Mouse (Mus musculus): ENCODE measurements around the gene Slco2b1.
A peak's percentile ranks its signal among the peaks of the same experiment; 100 is the strongest.
"Not testable (repeated sequence)": the region's sequence is repeated elsewhere in the genome, so short reads cannot be mapped to it uniquely, and the experiment has no call there.

The Slco2b1 gene

DNA sequence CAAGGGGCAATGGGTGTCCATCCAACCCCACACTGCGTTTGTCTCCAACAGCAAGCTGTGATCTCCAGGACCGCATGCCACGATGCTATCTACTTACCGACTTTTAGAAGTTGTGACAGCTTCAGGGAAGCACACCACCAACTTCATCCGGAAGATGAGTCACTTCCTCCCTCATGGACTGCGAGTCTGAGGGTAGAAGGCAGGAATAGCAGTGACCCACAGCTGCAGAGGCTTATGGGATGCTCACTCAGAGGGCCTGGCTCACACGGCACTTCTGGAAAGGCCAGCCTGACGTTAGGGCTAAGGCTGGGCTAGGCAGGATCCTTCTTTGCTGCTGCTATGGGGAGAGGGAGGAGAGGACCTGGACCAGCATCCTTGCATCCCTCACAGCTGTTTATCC is at the start of gene Slco2b1:
Gene Slco2b1, minus strand, starts transcription at position 175 of the 400 bp plus-strand sequence.
- no peak for DNase-seq (ENCODE audit: low spot score)

GRCm38 (mm10) chr7:99739276-99739675 is 28.1 kb upstream of the Slco2b1 start:
- DNase-seq (ENCODE audit: low spot score): no peak

- not testable (repeated sequence) for DNase-seq (ENCODE audit: low spot score)
Observed at GRCm38 (mm10) chr7:99735491-99735890, 24.4 kb upstream of the Slco2b1 start.

GRCm38 (mm10) chr7:99734612-99735011 is 23.5 kb upstream of the Slco2b1 start:
- no peak for DNase-seq (ENCODE audit: low spot score)

DNA sequence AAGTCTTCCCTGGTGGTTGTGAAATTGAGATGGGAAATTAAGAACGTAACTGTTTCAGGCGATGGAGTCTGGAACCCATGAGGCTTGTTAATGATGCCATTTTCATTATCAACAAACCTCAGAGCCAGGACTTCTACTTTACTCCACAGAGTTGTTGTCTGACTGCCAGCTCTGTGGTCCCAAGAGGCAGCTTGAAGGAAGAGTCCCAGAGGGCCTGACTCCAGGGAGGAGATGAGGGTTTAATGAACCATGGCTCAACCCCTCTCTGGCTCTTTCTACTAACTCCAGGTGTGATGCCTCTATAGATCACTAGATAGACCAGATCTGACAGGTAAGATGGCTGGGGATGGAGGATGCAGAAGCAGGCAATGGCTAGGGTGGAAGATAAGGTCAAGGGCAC is 18.8 kb upstream of the Slco2b1 start, which contains the start of gene Olfr520:
Gene Olfr520, plus strand, starts transcription at position 301 of the 400 bp plus-strand sequence.
- no peak for DNase-seq (ENCODE audit: low spot score)

- no peak for DNase-seq (ENCODE audit: low spot score)
Observed at GRCm38 (mm10) chr7:99716536-99716935, 5.4 kb upstream of the Slco2b1 start.

- no peak for DNase-seq (ENCODE audit: low spot score)
Observed at GRCm38 (mm10) chr7:99712431-99712830, 1.3 kb upstream of the Slco2b1 start.

DNA sequence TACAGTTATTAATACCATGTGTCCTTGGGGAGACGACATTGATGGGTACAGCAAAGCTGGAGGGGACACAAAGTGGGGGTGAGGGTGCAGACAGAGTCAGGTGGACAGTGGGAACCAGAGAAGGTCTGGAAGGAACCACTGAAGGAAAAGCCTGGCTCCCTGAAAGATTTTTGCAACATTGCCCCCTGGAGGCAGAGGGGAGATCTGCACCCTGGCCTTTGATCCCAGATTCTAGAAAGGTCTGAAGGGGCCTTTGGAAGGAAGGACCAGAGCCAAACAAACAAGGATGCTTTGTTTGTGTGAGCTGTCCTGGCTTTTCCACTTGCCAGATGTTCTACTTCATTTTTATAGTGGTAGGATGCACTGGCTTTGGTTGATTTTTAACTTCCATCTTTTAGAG is 664 bp downstream of the Slco2b1 start:
- no peak for DNase-seq (ENCODE audit: low spot score)

GRCm38 (mm10) chr7:99709992-99710391 is 1.1 kb downstream of the Slco2b1 start:
- DNase-seq (ENCODE audit: low spot score): no peak

DNA sequence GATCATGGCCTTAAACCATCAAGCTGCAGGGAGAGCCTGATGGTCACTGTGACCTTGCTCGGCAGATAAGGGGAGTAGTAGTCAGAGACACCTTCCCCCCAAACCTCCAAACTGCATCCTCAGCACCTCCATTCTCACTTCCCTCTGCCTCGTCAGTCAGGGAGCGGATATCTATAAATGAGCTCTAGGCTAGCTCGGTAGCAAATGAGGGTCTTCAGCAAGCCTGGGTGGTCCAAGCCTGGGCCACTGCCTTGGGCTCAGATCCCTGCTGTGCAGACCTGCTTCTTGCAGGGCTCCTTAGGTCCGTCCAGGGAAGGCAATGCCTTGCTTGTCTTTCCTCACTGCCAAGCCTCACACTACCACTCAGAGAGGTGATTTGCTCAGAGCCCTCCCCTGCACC is 2.4 kb downstream of the Slco2b1 start:
- DNase-seq (ENCODE audit: low spot score): no peak

GRCm38 (mm10) chr7:99708301-99708721 is 2.8 kb downstream of the Slco2b1 start:
- DNase-seq (ENCODE audit: low spot score): no peak

- DNase-seq (ENCODE audit: low spot score): no peak
Observed at GRCm38 (mm10) chr7:99707671-99708070, 3.5 kb downstream of the Slco2b1 start.

- DNase-seq (ENCODE audit: low spot score): no peak
Observed at GRCm38 (mm10) chr7:99707038-99707595, 4.0 kb downstream of the Slco2b1 start.

GRCm38 (mm10) chr7:99706341-99707037 is 4.7 kb downstream of the Slco2b1 start:
- DNase-seq (ENCODE audit: low spot score): no peak

- no peak for DNase-seq (ENCODE audit: low spot score)
Observed at GRCm38 (mm10) chr7:99704736-99705519, 6.2 kb downstream of the Slco2b1 start.

DNA sequence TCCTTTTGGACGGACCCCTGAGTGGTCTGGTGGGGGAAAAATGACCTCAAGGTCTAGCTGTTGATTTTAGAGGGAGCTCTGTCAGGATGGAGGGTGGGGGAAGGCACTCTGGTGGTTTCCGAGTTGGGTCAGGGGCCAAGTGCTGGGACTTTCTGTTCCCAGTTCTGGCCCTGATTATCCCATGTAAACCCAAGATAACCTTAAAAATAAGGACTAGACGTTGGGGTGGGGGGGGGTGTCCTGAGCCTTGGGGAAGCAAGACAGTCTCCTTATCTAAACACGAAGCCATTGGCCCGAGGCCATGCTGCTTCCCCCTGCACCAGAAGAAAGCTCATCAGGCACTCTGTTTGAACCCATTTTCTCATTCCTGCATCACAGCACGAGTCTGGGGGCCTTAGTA is 8.9 kb downstream of the Slco2b1 start:
- no peak for DNase-seq (ENCODE audit: low spot score)

DNA sequence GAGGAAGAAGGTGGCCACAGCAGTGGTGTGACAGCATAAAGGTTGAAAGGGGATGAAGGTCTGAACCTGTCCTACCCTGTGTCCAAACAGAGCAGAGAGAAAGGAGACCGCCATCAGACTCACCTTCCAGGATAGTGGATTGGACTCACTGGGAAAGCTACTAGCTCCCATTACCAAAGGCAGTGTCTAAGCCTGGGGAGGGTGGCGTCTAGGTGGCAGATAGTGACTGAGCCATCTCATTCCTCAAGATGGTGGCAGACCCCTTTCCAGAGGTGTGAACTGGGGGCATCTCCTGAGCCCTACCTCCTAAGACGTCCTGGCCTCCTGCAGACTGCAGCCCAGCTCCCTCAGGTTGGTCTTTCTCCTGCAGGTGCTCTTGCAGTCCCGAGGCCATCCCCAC is 10.5 kb downstream of the Slco2b1 start:
- DNase-seq (ENCODE audit: low spot score): no peak

- DNase-seq (ENCODE audit: low spot score): peak; percentile 41
Observed at GRCm38 (mm10) chr7:99699709-99700151, 11.4 kb downstream of the Slco2b1 start.

DNA sequence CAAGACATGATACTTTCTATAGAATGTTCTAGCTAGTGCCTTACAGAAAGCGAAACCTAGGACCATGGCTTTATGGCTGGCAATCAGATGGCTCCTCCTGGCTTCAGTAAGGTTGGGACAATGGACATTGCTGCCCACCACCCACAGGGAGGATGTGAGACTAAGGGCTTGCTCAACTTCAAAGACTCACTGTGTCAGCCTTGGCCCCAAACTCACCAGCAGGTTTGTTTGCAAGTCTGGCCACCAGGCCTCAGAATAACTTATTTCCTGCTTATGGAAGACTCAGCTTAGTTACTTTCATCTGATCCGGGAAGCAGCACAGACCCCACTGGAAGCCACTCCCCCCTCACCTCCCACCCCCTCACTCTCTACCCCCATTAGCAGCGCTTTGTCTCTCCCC is 12.0 kb downstream of the Slco2b1 start:
- DNase-seq (ENCODE audit: low spot score): no peak

DNA sequence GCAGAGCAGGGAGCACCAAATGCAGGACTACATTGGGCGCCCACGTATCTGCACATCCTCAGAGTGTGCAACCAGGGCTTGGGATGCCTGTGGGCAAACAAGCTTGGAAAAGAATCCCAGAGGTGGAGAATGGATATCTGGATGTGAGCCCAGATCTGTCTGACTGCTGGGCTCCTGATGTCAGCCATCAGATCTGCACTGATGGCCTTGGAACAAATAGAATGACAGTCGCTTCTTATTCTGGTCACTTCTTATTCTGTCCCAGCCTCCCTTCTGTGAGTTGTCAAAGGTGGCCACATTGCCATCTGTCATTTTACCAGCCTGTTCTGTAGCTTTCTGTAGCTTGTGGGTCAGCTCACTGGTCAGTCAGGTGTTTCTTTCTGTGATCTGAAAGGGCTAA is 12.6 kb downstream of the Slco2b1 start:
- no peak for DNase-seq (ENCODE audit: low spot score)

DNA sequence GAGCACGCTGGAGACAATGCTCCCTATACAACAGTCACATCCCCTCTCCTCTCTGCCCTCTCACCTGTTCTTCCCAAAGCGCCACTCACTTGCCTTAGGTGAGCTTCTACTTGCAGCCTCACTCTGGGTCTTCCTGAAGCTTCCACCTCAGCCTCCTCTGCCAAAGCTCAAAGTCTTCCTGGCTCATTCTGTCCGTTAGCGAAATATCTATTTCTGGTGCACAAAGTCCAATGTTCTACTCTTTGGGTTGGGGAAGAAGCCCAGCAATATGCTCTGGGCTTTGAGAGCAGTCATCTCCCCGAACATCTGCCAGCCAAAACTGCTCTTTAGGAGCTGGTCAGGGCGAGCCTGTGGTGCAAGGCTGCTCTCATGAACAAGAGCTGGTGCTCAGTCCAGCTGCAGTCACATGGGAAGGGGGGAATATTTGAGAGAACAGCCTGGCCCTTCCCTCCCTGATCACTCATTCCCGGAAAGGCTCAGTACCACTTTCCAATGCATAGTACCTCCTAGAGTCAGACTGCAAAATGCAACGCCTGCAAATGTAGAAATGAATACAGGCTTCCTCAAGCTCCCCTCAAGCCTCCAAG is 15.6 kb downstream of the Slco2b1 start:
- no peak for DNase-seq (ENCODE audit: low spot score)

DNA sequence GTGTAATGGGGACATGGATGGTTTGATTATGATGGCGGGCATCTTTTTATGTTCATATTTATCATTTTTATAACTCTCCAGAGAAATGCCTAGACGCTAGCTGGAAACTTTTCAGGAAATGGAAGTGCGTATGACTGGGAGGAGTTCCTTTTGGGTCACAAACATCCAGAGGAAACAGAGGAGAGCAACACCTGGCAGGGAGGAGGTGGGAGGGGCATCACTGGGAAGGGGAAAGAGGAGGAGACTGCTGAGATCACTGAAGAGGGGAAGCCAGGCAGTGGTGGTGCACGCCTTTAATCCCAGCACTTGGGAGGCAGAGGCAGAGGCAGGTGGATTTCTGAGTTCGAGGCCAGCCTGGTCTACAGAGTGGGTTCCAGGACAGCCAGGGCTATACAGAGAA is 16.7 kb downstream of the Slco2b1 start:
- not testable (repeated sequence) for DNase-seq (ENCODE audit: low spot score)

DNA sequence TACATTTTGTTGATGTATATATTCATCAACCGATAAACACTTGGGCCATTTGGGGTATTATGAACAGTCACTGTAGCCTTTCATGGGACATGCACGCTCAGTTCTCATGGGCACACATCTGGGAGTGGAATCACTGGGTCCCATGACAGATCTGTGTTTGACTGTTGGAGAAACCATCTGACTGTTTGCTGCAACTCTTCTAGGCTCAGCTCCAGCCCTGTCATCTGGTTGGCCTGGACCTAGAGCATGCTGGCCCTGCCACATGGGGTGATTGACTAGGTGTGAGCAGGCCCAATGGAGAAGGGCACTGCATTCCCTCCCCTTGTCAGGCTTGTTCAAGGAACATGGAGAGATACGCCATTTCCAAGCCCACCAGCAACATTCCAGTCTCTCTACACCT is 17.2 kb downstream of the Slco2b1 start:
- no peak for DNase-seq (ENCODE audit: low spot score)

Data from testis, postnatal 14 days (tissue).